Mouse (Mus musculus): Measurements from ENCODE around the gene Fmod. TPM values are rescaled to one million over a fixed set of nuclear protein-coding genes. Genes with fewer than 3 reads are reported as not detected.

Fmod gene
- polyA plus RNA-seq, 1 experiment from 2014 or later: 10.0 TPM

- Histone ChIP-seq H3K27me3 (replicated peaks; ENCODE audit: insufficient read depth, low read length) (no peaks in the 10 kb centered on the region), H3K27ac (ENCODE audit: low read length) (peak overlapping the region; percentile 97), H3K4me2 (replicated peaks; ENCODE audit: low read depth, low read length) (peak overlapping the region; percentile 85), H3K36me3 (ENCODE audit: insufficient read depth, low read length) (peaks cover 30% of the 10 kb centered on the region), H3K9ac (replicated peaks; ENCODE audit: low read depth) (peak overlapping the region; percentile 99), H3K4me1 (ENCODE audit: insufficient read depth, low read depth, low read length) (peaks cover 37% of the 10 kb centered on the region), H3K4me3 (ENCODE audit: low read depth, low read length) (peak overlapping the region; percentile 99), H3K9me3 (ENCODE audit: low read length) (no peaks in the 10 kb centered on the region)
- WGBS: 66% methylated on average over 8 of the region's 8 CpGs
- DNase-seq (ENCODE audit: low spot score): no peak
- no peak for ATAC-seq
- TF ChIP-seq CTCF (IDR thresholded peaks at IDR 0.05) (no peak), EP300 (IDR thresholded peaks at IDR 0.05) (no peak)
Measured at GRCm38 (mm10) chr1:134075532-134075931, 38.5 kb downstream of the Fmod start.

DNA sequence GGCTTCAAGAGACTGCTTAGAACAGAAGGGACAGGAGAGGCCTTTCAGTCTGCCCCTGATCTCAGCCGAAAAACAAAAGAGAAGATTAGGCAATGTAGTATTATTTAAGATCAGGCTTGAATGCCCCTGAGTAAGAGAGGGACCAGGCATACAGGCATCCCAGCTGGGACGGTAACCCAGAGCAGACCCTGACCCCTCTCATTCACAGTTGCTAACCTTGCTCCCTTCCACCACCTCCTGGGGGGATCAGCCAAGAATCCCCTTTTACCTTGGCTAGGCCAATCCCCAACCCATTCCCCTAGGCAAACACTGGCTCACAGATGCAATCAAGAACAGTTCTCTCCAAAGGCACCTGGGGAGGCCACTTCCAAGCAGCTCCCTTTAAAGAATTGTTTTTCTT, 39.7 kb downstream of the Fmod start:
- DNase-seq (ENCODE audit: low spot score): peak; percentile 19
- TF ChIP-seq EP300 (IDR thresholded peaks at IDR 0.05) (no peak), CTCF (IDR thresholded peaks at IDR 0.05) (no peak)
- no peak for ATAC-seq
- H3K9me3 ChIP-seq (ENCODE audit: low read length): no peaks in the 10 kb centered on the region
- 43% methylated on average over 2 of the region's 2 CpGs for WGBS
- H3K9ac ChIP-seq (replicated peaks; ENCODE audit: low read depth): peak overlapping the region; percentile 99
- H3K4me3 ChIP-seq (ENCODE audit: low read depth, low read length): peak overlapping the region; percentile 99
- no peaks in the 10 kb centered on the region for H3K27me3 ChIP-seq (replicated peaks; ENCODE audit: insufficient read depth, low read length)
- peaks cover 31% of the 10 kb centered on the region for H3K4me1 ChIP-seq (ENCODE audit: insufficient read depth, low read depth, low read length)
- H3K36me3 ChIP-seq (ENCODE audit: insufficient read depth, low read length): peaks cover 30% of the 10 kb centered on the region
- H3K27ac ChIP-seq (ENCODE audit: low read length): peak overlapping the region; percentile 97
- H3K4me2 ChIP-seq (replicated peaks; ENCODE audit: low read depth, low read length): peak overlapping the region; percentile 85

GRCm38 (mm10) chr1:134077389-134078060, 40.5 kb downstream of the Fmod start:
- WGBS: 10% methylated on average over 14 of the region's 14 CpGs
- ATAC-seq: no peak
- H3K9me3 ChIP-seq (ENCODE audit: low read length): no peaks in the 10 kb centered on the region
- peak overlapping the region; percentile 99 for H3K4me3 ChIP-seq (ENCODE audit: low read depth, low read length)
- peak overlapping the region; percentile 99 for H3K9ac ChIP-seq (replicated peaks; ENCODE audit: low read depth)
- peaks cover 26% of the 10 kb centered on the region for H3K4me1 ChIP-seq (ENCODE audit: insufficient read depth, low read depth, low read length)
- peak; percentile 85 for DNase-seq (ENCODE audit: low spot score)
- H3K27me3 ChIP-seq (replicated peaks; ENCODE audit: insufficient read depth, low read length): no peaks in the 10 kb centered on the region
- H3K27ac ChIP-seq (ENCODE audit: low read length): peak overlapping the region; percentile 97
- TF ChIP-seq EP300 (IDR thresholded peaks at IDR 0.05) (peak; percentile 57), CTCF (IDR thresholded peaks at IDR 0.05) (peak; percentile 63)
- peaks cover 30% of the 10 kb centered on the region for H3K36me3 ChIP-seq (ENCODE audit: insufficient read depth, low read length)
- peak overlapping the region; percentile 85 for H3K4me2 ChIP-seq (replicated peaks; ENCODE audit: low read depth, low read length)

DNA sequence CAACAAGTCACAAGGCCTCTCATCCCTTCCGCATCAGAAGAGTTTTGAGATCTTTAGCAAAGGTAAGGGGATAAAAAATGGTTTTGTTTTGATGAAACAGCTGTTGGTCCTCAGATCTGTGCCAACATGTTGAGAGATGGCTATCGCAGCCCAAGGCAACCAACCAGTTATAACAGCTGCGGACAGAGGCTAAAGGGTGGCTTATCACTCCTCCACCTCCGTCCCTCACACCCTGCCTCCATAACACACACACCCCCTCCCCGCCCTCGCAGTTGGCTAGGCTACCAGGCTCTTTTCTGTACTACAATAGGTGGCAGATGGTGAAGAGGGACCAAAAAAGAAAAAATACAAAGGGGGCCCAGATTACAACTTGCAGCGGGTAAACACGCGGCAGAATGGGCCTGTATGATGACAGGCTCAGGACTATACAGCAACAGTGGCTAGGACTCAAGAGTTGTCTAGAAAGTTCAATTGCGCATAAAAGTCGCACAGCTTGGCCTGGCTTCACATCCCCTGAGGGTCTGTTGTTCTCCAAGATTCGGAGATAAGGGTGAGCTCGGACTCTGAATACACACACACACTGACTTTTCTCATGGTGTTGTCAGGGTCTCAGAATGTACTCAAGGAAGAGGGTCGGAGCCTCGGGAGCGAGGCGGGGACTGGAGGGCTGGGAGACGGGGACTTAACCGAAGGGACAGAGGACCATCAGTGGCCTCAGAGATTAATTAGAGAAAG, 41.2 kb downstream of the Fmod start:
- Histone ChIP-seq H3K27me3 (replicated peaks; ENCODE audit: insufficient read depth, low read length) (no peaks in the 10 kb centered on the region), H3K27ac (ENCODE audit: low read length) (peak overlapping the region; percentile 97), H3K4me1 (ENCODE audit: insufficient read depth, low read depth, low read length) (peaks cover 24% of the 10 kb centered on the region), H3K9ac (replicated peaks; ENCODE audit: low read depth) (peak overlapping the region; percentile 99), H3K4me2 (replicated peaks; ENCODE audit: low read depth, low read length) (peak overlapping the region; percentile 85), H3K4me3 (ENCODE audit: low read depth, low read length) (peak overlapping the region; percentile 99), H3K36me3 (ENCODE audit: insufficient read depth, low read length) (peaks cover 30% of the 10 kb centered on the region), H3K9me3 (ENCODE audit: low read length) (no peaks in the 10 kb centered on the region)
- 2% methylated on average over 19 of the region's 19 CpGs for WGBS
- ATAC-seq (no peak), DNase-seq (ENCODE audit: low spot score) (peak; percentile 75)
- TF ChIP-seq CTCF (IDR thresholded peaks at IDR 0.05) (no peak), EP300 (IDR thresholded peaks at IDR 0.05) (0 out of 2 replicates have a peak, but pooled peaks have one; percentile 39)

DNA sequence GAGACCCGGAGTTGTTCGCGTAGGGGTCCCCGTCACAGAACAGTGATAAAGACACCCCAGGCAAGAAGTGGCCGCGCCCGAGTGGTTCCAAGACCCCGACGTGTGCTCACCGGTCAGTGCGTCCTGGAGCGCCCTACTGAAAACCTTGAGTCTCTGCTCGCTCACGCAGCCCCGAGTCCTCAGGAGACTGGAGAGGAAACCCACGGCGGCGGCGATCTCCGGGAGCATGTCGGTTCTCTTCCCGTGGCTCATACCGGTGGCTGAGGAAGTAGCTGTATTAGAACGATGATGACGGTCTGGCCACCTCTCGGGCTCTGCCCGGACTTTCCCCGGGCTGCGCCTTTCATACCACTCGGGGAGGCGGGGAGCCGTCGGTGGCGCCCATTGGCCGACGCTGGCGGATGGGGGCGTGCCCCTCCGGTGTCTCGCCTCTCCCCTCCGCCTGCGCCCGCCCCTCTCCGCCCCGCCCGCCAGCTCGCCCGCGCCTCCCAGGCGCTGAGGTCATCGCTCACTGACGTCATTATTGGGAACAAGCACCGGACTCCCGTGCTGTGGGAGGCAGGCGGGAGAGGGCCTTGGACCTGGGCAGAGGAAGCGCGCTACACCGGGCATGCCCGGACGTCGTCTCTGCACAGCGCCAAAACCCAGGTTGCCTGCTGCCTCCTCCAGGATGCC, 41.9 kb downstream of the Fmod start, which contains the start of gene Btg2:
Gene Btg2, minus strand, starts transcription at position 319 of the 675 bp plus-strand sequence.
- DNase-seq (ENCODE audit: low spot score) (peak; percentile 99), ATAC-seq (peak; percentile 92)
- Histone ChIP-seq H3K27ac (ENCODE audit: low read length) (peak within 1 kb of the TSS; percentile 97), H3K9ac (replicated peaks; ENCODE audit: low read depth) (peak within 1 kb of the TSS; percentile 99), H3K9me3 (ENCODE audit: low read length) (no peaks in the 10 kb centered on the region), H3K4me3 (ENCODE audit: low read depth, low read length) (peak within 1 kb of the TSS; percentile 99), H3K36me3 (ENCODE audit: insufficient read depth, low read length) (peaks cover 30% of the 10 kb centered on the region), H3K4me1 (ENCODE audit: insufficient read depth, low read depth, low read length) (peaks cover 27% of the 10 kb centered on the region), H3K4me2 (replicated peaks; ENCODE audit: low read depth, low read length) (peak within 1 kb of the TSS; percentile 85), H3K27me3 (replicated peaks; ENCODE audit: insufficient read depth, low read length) (no peaks in the 10 kb centered on the region)
- TF ChIP-seq EP300 (IDR thresholded peaks at IDR 0.05): no peak
- peak; percentile 27 for TF ChIP-seq CTCF (IDR thresholded peaks at IDR 0.05)
- WGBS: under 1% methylated on average over 55 of the region's 62 CpGs
